Mouse (Mus musculus): ENCODE measurements at regions not wholly inside any gene's neighbourhood (a gene's known extent, or its start where the extent isn't known, plus 50 kb on each side); places are given as distances from the start of the nearest gene placed in this dataset.

DNA sequence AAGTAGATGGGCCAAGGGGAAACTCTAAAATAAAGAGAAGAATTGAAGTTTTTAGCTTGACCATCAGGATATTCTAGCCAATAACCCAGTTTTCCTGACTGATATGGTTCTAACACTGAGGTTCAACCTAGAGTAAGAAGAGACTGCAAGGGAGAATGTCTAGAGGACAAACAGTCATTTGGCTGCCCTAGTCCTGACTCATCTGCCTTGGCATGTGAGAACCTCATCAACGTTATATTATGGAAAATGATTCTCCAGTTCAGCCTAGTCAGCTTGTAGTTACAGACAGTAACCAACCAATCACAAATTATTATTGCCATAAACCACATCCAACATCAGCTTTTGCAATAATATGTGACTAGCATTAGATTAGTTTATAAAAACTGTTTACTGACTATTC, 254.2 kb downstream of the Papss1 start:
- Histone ChIP-seq H3K27me3 (ENCODE audit: insufficient read depth, poor library complexity, severe bottlenecking) (no peaks in the 10 kb centered on the region), H3K27ac (no peak overlapping the region), H3K9me3 (no peaks in the 10 kb centered on the region), H3K4me3 (no peak overlapping the region), H3K4me1 (replicated peaks) (no peaks in the 10 kb centered on the region), H3K36me3 (no peaks in the 10 kb centered on the region)
- DNase-seq (ENCODE audit: low spot score), result no peak
- 95% methylated on average over 1 of the region's 1 CpGs for WGBS

DNA sequence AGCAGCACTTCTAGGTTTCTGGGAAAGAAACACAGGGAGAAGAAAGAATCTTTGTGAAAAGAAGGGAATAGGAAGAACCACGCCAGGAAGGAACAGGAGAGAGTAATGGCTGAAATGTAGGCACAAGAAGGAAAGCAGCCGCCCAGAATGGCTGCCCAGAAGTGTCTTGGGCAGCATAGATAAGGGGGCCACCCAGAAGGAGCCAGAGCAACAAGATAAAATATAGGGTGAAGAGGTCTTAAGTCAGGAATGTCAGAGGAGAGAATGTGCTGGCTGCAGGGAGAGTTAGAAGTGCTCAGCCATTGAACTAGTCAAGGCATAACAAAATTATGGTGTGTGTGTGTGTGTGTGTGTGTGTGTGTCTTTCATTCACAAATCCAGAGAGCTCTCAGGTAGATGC, 227.7 kb upstream of the Dkk2 start:
- H3K36me3 ChIP-seq, result no peaks in the 10 kb centered on the region
- H3K4me3 ChIP-seq, result no peak overlapping the region
- H3K27me3 ChIP-seq (ENCODE audit: insufficient read depth, poor library complexity, severe bottlenecking), result no peaks in the 10 kb centered on the region
- no peaks in the 10 kb centered on the region for H3K9me3 ChIP-seq
- DNase-seq (ENCODE audit: low spot score), result no peak
- H3K27ac ChIP-seq, result no peak overlapping the region
- WGBS, result 75% methylated on average over 2 of the region's 2 CpGs
- no peaks in the 10 kb centered on the region for H3K4me1 ChIP-seq (replicated peaks)

DNA sequence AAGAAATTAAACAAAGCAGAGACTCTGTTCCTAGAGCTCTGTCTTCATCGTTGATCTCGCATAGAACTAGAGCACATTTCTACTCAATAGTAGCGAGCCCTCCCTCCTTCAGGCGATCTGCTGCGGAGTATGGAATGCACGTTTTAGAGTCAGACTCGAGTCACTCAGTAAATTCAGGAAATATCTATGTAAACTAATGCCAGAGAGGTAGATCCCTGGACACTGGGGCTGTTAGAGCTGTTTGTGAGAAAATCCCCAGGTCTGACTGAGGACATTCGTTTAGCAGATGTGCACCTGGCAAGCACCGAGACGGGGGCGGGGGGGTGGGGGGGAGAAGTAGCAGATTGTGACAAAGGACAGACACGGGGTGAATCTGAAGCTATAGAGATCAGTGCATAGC, 226.0 kb upstream of the Dkk2 start:
- Histone ChIP-seq H3K4me1 (replicated peaks) (no peaks in the 10 kb centered on the region), H3K27ac (no peak overlapping the region), H3K9me3 (no peaks in the 10 kb centered on the region), H3K36me3 (no peaks in the 10 kb centered on the region), H3K4me3 (no peak overlapping the region), H3K27me3 (ENCODE audit: insufficient read depth, poor library complexity, severe bottlenecking) (no peaks in the 10 kb centered on the region)
- WGBS, result 74% methylated on average over 12 of the region's 12 CpGs
- DNase-seq (ENCODE audit: low spot score), result no peak

DNA sequence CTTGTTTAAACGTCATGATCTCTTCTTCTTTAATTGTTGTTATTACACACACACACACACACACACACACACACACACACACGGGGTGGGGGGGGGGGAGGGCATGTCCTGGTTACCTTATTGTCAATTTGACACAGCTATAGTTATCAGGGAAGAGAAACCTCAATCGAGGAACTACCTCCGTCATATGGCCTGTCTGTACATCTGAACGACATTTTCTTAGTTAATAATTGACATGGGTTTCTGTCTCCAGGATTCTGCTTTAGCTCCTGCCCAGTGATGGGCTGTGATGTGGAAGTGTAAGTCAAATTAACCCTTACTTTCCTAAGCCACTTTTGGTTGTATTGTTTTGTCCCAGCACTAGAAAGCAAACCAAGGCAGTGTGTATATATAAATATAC, 220.0 kb upstream of the Dkk2 start:
- WGBS, result 67% methylated on average over 5 of the region's 5 CpGs
- Histone ChIP-seq H3K27ac (no peak overlapping the region), H3K4me3 (no peak overlapping the region), H3K27me3 (ENCODE audit: insufficient read depth, poor library complexity, severe bottlenecking) (no peaks in the 10 kb centered on the region), H3K36me3 (no peaks in the 10 kb centered on the region), H3K9me3 (no peaks in the 10 kb centered on the region), H3K4me1 (replicated peaks) (no peaks in the 10 kb centered on the region)
- no peak for DNase-seq (ENCODE audit: low spot score)

DNA sequence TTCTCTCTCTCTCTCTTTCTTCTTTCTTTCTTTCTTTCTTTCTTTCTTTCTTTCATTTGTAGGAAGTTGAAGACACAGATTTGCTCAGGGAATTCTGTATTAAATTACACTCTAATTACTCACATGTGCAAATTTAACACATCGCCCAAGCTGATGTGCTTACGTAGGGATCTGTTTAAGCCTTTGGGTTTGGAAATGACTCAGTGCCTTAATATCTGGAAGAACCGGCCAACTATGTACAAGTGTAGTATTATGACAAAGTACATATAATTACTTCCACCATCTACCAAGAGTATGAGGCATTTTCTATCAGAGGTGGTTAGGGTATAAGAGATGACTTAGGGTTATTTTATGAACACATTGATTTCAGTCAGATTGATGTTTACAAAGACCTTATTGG, 217.8 kb upstream of the Dkk2 start:
- no peaks in the 10 kb centered on the region for H3K36me3 ChIP-seq
- H3K27ac ChIP-seq, result no peak overlapping the region
- H3K4me1 ChIP-seq (replicated peaks), result no peaks in the 10 kb centered on the region
- WGBS, result 91% methylated on average over 3 of the region's 3 CpGs
- no peak overlapping the region for H3K4me3 ChIP-seq
- H3K27me3 ChIP-seq (ENCODE audit: insufficient read depth, poor library complexity, severe bottlenecking), result no peaks in the 10 kb centered on the region
- H3K9me3 ChIP-seq, result no peaks in the 10 kb centered on the region
- DNase-seq (ENCODE audit: low spot score), result no peak

DNA sequence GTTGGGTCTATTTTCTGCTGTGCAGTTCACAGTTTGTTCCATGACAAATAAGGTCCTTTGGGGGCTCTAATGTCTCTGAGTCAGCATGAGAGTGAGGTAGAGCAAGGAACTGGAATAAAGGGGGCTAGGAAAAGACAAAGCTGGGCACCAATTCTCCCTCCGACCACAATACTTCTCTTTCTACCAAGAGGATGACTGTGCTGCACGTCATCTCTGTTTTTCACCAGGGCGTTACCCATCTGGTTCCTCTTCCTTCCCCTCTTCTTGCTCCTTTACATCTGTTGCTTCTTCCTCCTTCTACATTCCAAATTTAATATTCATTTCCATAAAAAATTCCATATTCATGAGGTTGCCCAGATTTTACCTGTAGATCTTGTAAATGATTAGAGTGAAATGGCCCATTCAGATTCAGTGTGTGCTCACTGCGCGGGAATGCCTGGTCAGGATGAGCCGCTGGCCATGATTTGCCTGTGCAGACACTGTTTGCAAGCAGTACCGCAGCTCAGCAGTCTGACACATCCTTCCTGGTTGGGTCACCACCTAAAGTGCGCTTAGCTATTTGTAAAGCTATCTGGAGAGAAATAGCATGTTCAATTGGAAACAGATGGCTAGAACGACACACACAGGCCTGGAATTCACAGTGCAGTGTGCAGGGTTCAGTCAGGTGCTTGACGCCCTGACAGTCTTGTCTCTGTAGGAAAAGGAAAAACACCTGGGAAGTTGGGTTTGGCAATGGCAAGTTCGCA, 216.7 kb upstream of the Dkk2 start:
- H3K27ac ChIP-seq, result no peak overlapping the region
- H3K36me3 ChIP-seq, result no peaks in the 10 kb centered on the region
- H3K9me3 ChIP-seq, result no peaks in the 10 kb centered on the region
- no peak overlapping the region for H3K4me3 ChIP-seq
- no peaks in the 10 kb centered on the region for H3K4me1 ChIP-seq (replicated peaks)
- WGBS, result 81% methylated on average over 11 of the region's 11 CpGs
- peak; percentile 17 for DNase-seq (ENCODE audit: low spot score)
- no peaks in the 10 kb centered on the region for H3K27me3 ChIP-seq (ENCODE audit: insufficient read depth, poor library complexity, severe bottlenecking)

DNA sequence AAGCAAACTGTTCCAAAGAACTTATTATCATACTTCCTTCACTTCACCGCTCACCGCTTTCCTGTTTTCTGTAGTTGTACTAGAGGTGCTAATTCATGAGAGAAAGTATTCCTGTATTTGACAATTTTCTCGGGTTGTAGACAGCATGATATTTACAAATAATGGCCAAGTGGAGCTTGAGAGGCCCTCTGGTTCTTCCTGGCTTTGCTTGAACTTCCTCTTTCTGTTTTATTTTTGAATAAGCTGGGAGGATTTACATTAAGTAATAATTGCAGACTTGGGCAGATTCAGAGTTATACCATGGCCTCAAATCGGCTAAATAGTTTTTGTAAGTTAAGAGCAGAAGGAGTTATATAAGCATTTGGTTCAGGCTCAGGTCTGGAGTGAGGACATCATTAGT, 215.8 kb upstream of the Dkk2 start:
- Histone ChIP-seq H3K4me3 (no peak overlapping the region), H3K9me3 (no peaks in the 10 kb centered on the region), H3K4me1 (replicated peaks) (no peaks in the 10 kb centered on the region), H3K27me3 (ENCODE audit: insufficient read depth, poor library complexity, severe bottlenecking) (no peaks in the 10 kb centered on the region), H3K36me3 (no peaks in the 10 kb centered on the region), H3K27ac (no peak overlapping the region)
- no peak for DNase-seq (ENCODE audit: low spot score)
- 90% methylated on average over 4 of the region's 4 CpGs for WGBS

DNA sequence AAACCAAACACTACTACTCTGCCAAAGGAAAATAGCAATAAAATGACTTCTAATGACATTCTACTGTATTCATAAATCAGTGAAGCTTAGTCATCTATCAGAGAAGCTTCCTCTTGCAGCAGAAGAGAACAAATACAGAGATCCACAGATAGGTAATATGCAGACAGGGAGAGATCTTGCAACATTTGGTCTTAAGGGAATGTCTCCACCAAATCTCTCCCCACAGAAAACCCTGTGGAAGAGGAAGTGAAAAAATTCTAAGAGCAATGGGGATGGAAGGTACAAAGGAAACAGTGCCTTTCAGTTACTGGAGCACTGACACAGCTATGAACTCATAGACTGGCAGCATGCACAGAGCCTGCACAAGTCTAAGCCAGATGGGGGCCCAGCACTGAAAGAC, 202.4 kb upstream of the Dkk2 start:
- DNase-seq (ENCODE audit: low spot score), result no peak
- Histone ChIP-seq H3K4me3 (no peak overlapping the region), H3K9me3 (no peaks in the 10 kb centered on the region), H3K27ac (no peak overlapping the region), H3K36me3 (no peaks in the 10 kb centered on the region), H3K4me1 (replicated peaks) (no peaks in the 10 kb centered on the region), H3K27me3 (ENCODE audit: insufficient read depth, poor library complexity, severe bottlenecking) (no peaks in the 10 kb centered on the region)

DNA sequence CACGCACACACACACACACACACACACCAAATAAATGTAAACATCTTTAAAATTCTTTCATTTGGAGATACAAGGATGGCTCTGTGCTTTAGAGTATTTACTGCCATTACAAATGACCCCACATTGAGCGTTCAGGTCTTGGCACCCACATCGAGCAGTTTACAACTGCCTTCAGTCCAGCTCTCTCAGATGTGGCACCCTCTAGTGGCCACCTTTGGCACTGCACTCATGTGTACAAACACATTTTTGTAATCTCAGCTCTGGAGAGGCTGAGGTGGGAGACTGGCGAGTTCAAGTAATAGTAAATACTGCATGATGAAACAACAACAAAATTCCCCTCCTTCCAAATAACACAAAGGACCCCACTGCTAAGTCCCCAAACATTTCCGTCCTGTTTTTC, 198.6 kb upstream of the Dkk2 start:
- H3K4me1 ChIP-seq (replicated peaks), result no peaks in the 10 kb centered on the region
- H3K27me3 ChIP-seq (ENCODE audit: insufficient read depth, poor library complexity, severe bottlenecking), result no peaks in the 10 kb centered on the region
- no peak overlapping the region for H3K4me3 ChIP-seq
- peak; percentile 12 for DNase-seq (ENCODE audit: low spot score)
- no peaks in the 10 kb centered on the region for H3K36me3 ChIP-seq
- H3K27ac ChIP-seq, result no peak overlapping the region
- H3K9me3 ChIP-seq, result no peaks in the 10 kb centered on the region
- 88% methylated on average over 5 of the region's 5 CpGs for WGBS

DNA sequence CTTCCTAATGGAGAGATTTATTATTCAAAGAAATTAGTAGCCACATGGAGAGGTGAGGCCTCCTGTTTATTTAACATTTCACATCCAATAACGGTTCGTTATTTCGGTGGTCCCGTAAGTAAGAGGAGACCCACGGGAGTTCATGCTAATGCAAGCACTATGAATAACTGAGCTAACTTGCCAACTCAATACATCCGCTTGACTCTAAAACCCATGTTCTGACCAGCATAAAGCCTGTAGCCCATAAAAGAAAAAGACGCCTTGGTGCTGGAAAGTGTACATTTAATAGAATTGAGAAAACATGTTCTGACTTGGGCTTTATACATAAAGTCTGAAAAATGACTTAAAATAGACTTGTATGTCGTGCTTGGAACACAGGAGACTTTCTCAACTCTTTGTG, 198.1 kb upstream of the Dkk2 start:
- 90% methylated on average over 8 of the region's 8 CpGs for WGBS
- DNase-seq (ENCODE audit: low spot score), result no peak
- H3K4me1 ChIP-seq (replicated peaks), result no peaks in the 10 kb centered on the region
- H3K27me3 ChIP-seq (ENCODE audit: insufficient read depth, poor library complexity, severe bottlenecking), result no peaks in the 10 kb centered on the region
- no peak overlapping the region for H3K27ac ChIP-seq
- H3K9me3 ChIP-seq, result no peaks in the 10 kb centered on the region
- no peak overlapping the region for H3K4me3 ChIP-seq
- H3K36me3 ChIP-seq, result no peaks in the 10 kb centered on the region

DNA sequence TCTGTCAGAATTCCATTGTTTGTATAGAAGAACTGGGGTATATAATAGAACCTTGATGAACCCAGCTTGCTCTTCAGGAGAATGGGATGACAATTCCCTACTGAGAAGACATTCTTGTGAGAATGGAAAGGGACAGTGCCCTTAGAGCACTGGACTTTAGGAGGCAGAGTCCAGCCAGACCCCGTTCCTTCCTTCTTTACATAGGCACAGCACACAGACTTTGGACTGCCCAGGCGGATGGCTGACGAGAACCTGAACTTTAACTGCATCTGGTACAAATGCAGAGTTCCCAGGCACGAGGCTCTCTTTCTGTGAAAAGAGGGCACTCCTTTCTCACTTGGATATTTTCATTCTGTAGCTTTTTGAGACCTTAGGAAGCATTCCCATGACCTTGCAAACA, 197.4 kb upstream of the Dkk2 start:
- WGBS, result 89% methylated on average over 4 of the region's 4 CpGs
- no peak overlapping the region for H3K4me3 ChIP-seq
- no peaks in the 10 kb centered on the region for H3K9me3 ChIP-seq
- H3K4me1 ChIP-seq (replicated peaks), result no peaks in the 10 kb centered on the region
- no peaks in the 10 kb centered on the region for H3K27me3 ChIP-seq (ENCODE audit: insufficient read depth, poor library complexity, severe bottlenecking)
- no peaks in the 10 kb centered on the region for H3K36me3 ChIP-seq
- DNase-seq (ENCODE audit: low spot score), result no peak
- no peak overlapping the region for H3K27ac ChIP-seq

DNA sequence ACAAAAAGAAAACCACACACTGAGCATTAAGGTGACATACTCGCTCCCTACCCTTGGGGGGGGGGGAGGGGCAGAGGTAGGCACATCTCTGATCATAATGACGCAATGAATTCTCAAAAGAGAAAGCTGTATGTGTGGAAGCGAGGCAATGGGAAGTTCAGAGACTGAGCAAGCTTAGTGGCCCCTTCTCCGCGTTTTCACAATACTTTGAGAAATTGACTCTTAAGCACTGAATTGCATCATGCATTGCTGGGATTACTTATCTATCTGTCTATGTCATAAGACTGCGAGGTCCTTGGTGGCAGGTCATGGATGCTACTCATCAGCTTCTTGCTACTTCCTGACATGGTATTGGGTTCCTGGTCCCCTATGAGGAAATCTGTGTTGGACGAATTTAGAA, 193.2 kb upstream of the Dkk2 start:
- no peak overlapping the region for H3K27ac ChIP-seq

DNA sequence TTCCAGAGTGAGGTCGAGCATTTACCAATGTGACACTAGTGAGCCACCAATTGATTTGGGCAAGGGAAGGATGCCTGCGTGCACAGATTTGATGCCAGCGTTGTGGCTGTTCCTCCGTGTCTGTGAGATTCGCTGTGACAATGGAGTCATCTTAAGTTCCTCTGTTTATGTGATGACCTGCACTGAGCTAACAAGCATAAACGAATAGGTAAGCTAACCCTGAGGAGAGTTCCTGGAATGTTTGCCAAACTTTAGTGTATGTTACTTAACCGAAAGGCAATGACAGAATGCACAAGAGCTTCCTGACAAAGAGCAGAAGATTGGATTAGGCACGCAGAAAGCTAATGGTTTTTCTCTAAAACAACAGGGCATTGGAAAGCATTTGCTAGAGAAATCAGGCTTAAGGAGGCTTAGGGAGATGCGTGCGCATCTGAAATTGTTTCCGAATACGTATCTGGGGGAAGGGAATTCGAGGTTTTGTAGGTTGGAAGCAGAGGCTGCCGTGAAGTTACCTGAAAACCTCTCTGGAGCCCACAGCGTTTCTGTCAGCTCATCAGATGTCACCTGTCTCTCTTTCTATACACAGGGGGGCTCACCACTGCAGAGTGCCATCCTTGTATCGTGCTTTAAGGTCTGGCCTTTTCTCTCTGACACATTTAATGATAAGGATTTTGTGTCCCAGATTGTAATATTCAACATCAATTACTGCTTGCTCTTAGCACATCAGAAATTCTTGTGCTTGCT, 191.9 kb upstream of the Dkk2 start:
- DNase-seq (ENCODE audit: low spot score), result no peak
- Histone ChIP-seq H3K9me3 (no peaks in the 10 kb centered on the region), H3K27ac (no peak overlapping the region), H3K4me1 (replicated peaks) (no peaks in the 10 kb centered on the region), H3K4me3 (no peak overlapping the region), H3K27me3 (ENCODE audit: insufficient read depth, poor library complexity, severe bottlenecking) (no peaks in the 10 kb centered on the region), H3K36me3 (no peaks in the 10 kb centered on the region)
- 79% methylated on average over 16 of the region's 16 CpGs for WGBS

More for the DNA sequence above, 193.2 kb upstream of the Dkk2 start:
- Histone ChIP-seq H3K27me3 (ENCODE audit: insufficient read depth, poor library complexity, severe bottlenecking) (no peaks in the 10 kb centered on the region), H3K4me3 (no peak overlapping the region), H3K36me3 (no peaks in the 10 kb centered on the region), H3K4me1 (replicated peaks) (no peaks in the 10 kb centered on the region), H3K9me3 (no peaks in the 10 kb centered on the region)
- no peak for DNase-seq (ENCODE audit: low spot score)
- 89% methylated on average over 7 of the region's 7 CpGs for WGBS

Data from hindbrain, embryonic 10.5 days (tissue).